Mouse (Mus musculus) kidney, adult 2 months (tissue): ENCODE measurements around the gene Leo1.

Experiments used
- CTCF ChIP-seq: fragments of 200-500 bp; conservative IDR thresholded peaks from 2 replicates; pipeline ENCODE4 v1.5.1; 2011; ENCODE audit warnings: low read depth, mild to moderate bottlenecking, control low read depth, low read length, moderate library complexity, mixed read lengths; ENCODE audit not compliant: insufficient read depth, insufficient read length
- POLR2A ChIP-seq: fragments of 200-500 bp; IDR thresholded peaks from one replicate; pipeline ENCODE4 v1.6.1; 2011; ENCODE audit warnings: low read depth, low read length, control low read depth

GRCm38 (mm10) chr9:75429657-75430056, 11.7 kb upstream of the Leo1 start:
- no peak for TF ChIP-seq POLR2A
- no peak for TF ChIP-seq CTCF
